In the genomic region with DNA sequence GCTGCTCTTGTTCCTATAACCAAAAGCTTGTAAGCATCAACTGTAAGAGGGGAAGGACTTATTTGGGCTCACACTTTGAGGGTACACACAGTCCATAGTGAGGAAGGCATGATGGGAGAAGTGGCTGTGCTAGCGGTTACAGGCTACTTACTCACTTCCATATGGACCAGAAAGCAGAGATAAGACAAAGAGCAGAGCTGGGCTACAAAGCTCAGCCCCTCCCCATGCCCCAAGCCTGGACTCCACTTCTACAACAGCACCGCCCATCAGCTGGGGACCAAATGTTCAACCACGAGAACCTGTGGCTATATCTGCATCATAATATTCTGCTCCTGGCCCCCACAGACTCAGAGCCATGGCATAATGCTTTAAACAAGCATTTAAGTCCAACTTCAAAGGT, we compare ENCODE assay signal across 16 mouse cellular contexts.
"Had no signal": no experiment of that assay in that cellular context is flagged by ENCODE, and none has a peak within 500 bp of the region (broad histone marks: within the 10 kb centered on the region; RNA-seq: fewer than 3 reads in every experiment).

No protein-coding gene starts in this region.

- H3K4me2 ChIP-seq: limb, embryonic 12.5 days; liver, embryonic 15.5 days; midbrain, embryonic 11.5 days; neural tube, embryonic 13.5 days; stomach, embryonic 15.5 days had no signal

- H3K36me3 ChIP-seq: limb, embryonic 12.5 days; liver, embryonic 15.5 days; neural tube, embryonic 13.5 days; stomach, embryonic 15.5 days had no signal

- H3K27ac ChIP-seq: left cerebral cortex, adult 2 months; limb, embryonic 12.5 days; liver, embryonic 15.5 days; neural tube, embryonic 13.5 days; stomach, embryonic 15.5 days had no signal

- H3K4me1 ChIP-seq: limb, embryonic 12.5 days; stomach, embryonic 15.5 days had no signal

- H3K9ac ChIP-seq: limb, embryonic 12.5 days; liver, embryonic 15.5 days; neural tube, embryonic 13.5 days; stomach, embryonic 15.5 days had no signal

- H3K4me3 ChIP-seq: left cerebral cortex, adult 2 months; limb, embryonic 12.5 days; liver, embryonic 15.5 days; neural tube, embryonic 13.5 days; stomach, embryonic 15.5 days had no signal

- H3K27me3 ChIP-seq: limb, embryonic 12.5 days; liver, embryonic 15.5 days; neural tube, embryonic 13.5 days; stomach, embryonic 15.5 days had no signal

- ATAC-seq: lung, postnatal 0 days; midbrain, embryonic 16.5 days had no signal

- H3K9me3 ChIP-seq: limb, embryonic 12.5 days; liver, embryonic 15.5 days; neural tube, embryonic 13.5 days; stomach, embryonic 15.5 days had no signal

- DNase-seq: kidney, adult 8-10 months; liver; lung, adult 2 months; lung, postnatal 36 days; retina, postnatal 1 day; right cerebral cortex, postnatal 4 days; thymus, adult 2 months; thymus, postnatal 25 days had no signal
